Mouse (Mus musculus) limb, embryonic 15.5 days (tissue): ENCODE measurements at regions not wholly inside any gene's neighbourhood (a gene's known extent, or its start where the extent isn't known, plus 50 kb on each side); places are given as distances from the start of the nearest gene placed in this dataset.
"Not testable (repeated sequence)": the region's sequence is repeated elsewhere in the genome, so short reads cannot be mapped to it uniquely, and the experiment has no call there.

Experiments used
- ATAC-seq: fragments of 200-750 bp; cut with Nextera tagmentation; 2 replicates; pipeline ENCODE4 v1.8.0; 2017; ENCODE audit warnings: low read depth, moderate TSS enrichment; ENCODE audit not compliant: insufficient number of reproducible peaks, low FRiP score, low TSS enrichment
- H3K27ac ChIP-seq: fragments of 300-500 bp; sonication (generic); 2 replicates; pipeline ENCODE4 v1.5.1; 2015; ENCODE audit warnings: moderate library complexity, mild to moderate bottlenecking, inconsistent platforms
- H3K27me3 ChIP-seq: fragments of 300-500 bp; sonication (generic); 2 replicates; pipeline ENCODE4 v1.6.1; 2015; ENCODE audit warnings: inconsistent platforms
- H3K36me3 ChIP-seq: fragments of 300-500 bp; sonication (generic); 2 replicates; pipeline ENCODE4 v1.6.1; 2015; ENCODE audit warnings: inconsistent platforms
- H3K4me1 ChIP-seq: fragments of 300-500 bp; sonication (generic); 2 replicates; pipeline ENCODE4 v1.6.1; 2015; ENCODE audit warnings: inconsistent platforms
- H3K4me2 ChIP-seq: fragments of 300-500 bp; sonication (generic); 2 replicates; pipeline ENCODE4 v1.6.1; 2015; ENCODE audit warnings: mild to moderate bottlenecking, inconsistent platforms
- H3K4me3 ChIP-seq: fragments of 300-500 bp; sonication (generic); 2 replicates; pipeline ENCODE4 v1.5.1; 2015; ENCODE audit warnings: mild to moderate bottlenecking, inconsistent platforms
- H3K9ac ChIP-seq: fragments of 300-500 bp; sonication (generic); 2 replicates; pipeline ENCODE4 v1.6.1; 2015; ENCODE audit warnings: inconsistent platforms
- H3K9me3 ChIP-seq: fragments of 300-500 bp; sonication (generic); 2 replicates; pipeline ENCODE4 v1.6.1; 2016; ENCODE audit warnings: inconsistent platforms
- WGBS: fragments of 180-500 bp; shearing (Covaris S2); methylation state at CpG from one replicate; pipeline ENCODE4 v1.1.7; 2015; 5-methylcytosine and 5-hydroxymethylcytosine counted together

- Histone ChIP-seq H3K4me1 (no peaks in the 10 kb centered on the region), H3K36me3 (no peaks in the 10 kb centered on the region), H3K9me3 (no peaks in the 10 kb centered on the region), H3K4me2 (no peak overlapping the region), H3K27ac (no peak overlapping the region), H3K4me3 (no peak overlapping the region), H3K27me3 (no peaks in the 10 kb centered on the region), H3K9ac (no peak overlapping the region)
- ATAC-seq, result no peak
- WGBS, result 83% methylated on average over 7 of the region's 7 CpGs
Observed at GRCm38 (mm10) chr17:35758769-35759168, 54.3 kb upstream of the Ddr1 start.

- Histone ChIP-seq H3K27ac (no peak overlapping the region), H3K4me2 (no peak overlapping the region), H3K9me3 (no peaks in the 10 kb centered on the region), H3K4me3 (no peak overlapping the region), H3K36me3 (no peaks in the 10 kb centered on the region), H3K4me1 (no peaks in the 10 kb centered on the region), H3K27me3 (no peaks in the 10 kb centered on the region), H3K9ac (no peak overlapping the region)
- ATAC-seq, result no peak
- WGBS, result 73% methylated on average over 6 of the region's 6 CpGs
Observed at GRCm38 (mm10) chr17:35759740-35760139, 55.3 kb upstream of the Ddr1 start.

GRCm38 (mm10) chr17:35762614-35763013, 58.2 kb upstream of the Ddr1 start:
- no peak for ATAC-seq
- H3K9me3 ChIP-seq, result no peaks in the 10 kb centered on the region
- no peaks in the 10 kb centered on the region for H3K27me3 ChIP-seq
- no peak overlapping the region for H3K4me2 ChIP-seq
- no peak overlapping the region for H3K27ac ChIP-seq
- 92% methylated on average over 9 of the region's 9 CpGs for WGBS
- no peaks in the 10 kb centered on the region for H3K36me3 ChIP-seq
- H3K4me1 ChIP-seq, result no peaks in the 10 kb centered on the region
- no peak overlapping the region for H3K9ac ChIP-seq
- no peak overlapping the region for H3K4me3 ChIP-seq

- H3K36me3 ChIP-seq, result no peaks in the 10 kb centered on the region
- no peak overlapping the region for H3K27ac ChIP-seq
- no peaks in the 10 kb centered on the region for H3K4me1 ChIP-seq
- WGBS, result 84% methylated on average over 5 of the region's 5 CpGs
- no peak for ATAC-seq
- H3K9me3 ChIP-seq, result no peaks in the 10 kb centered on the region
- no peak overlapping the region for H3K9ac ChIP-seq
- H3K27me3 ChIP-seq, result no peaks in the 10 kb centered on the region
- H3K4me2 ChIP-seq, result no peak overlapping the region
- H3K4me3 ChIP-seq, result no peak overlapping the region
Observed at GRCm38 (mm10) chr17:35763101-35763500, 58.4 kb upstream of the Ier3 start.

GRCm38 (mm10) chr17:35763866-35764265, 57.6 kb upstream of the Ier3 start:
- ATAC-seq, result no peak
- no peaks in the 10 kb centered on the region for H3K36me3 ChIP-seq
- H3K27me3 ChIP-seq, result no peaks in the 10 kb centered on the region
- no peak overlapping the region for H3K4me2 ChIP-seq
- H3K4me3 ChIP-seq, result no peak overlapping the region
- H3K4me1 ChIP-seq, result no peaks in the 10 kb centered on the region
- no peaks in the 10 kb centered on the region for H3K9me3 ChIP-seq
- WGBS, result 23% methylated on average over 6 of the region's 6 CpGs
- H3K27ac ChIP-seq, result no peak overlapping the region
- H3K9ac ChIP-seq, result no peak overlapping the region

GRCm38 (mm10) chr17:35766406-35766805, 55.1 kb upstream of the Ier3 start:
- ATAC-seq, result no peak
- H3K36me3 ChIP-seq, result no peaks in the 10 kb centered on the region
- no peaks in the 10 kb centered on the region for H3K27me3 ChIP-seq
- no peak overlapping the region for H3K27ac ChIP-seq
- no peaks in the 10 kb centered on the region for H3K9me3 ChIP-seq
- peaks cover 10% of the 10 kb centered on the region; the same call in 1 of the 2 replicates for H3K4me1 ChIP-seq
- no peak overlapping the region for H3K9ac ChIP-seq
- H3K4me2 ChIP-seq, result no peak overlapping the region
- no peak overlapping the region for H3K4me3 ChIP-seq
- WGBS, result 76% methylated on average over 9 of the region's 9 CpGs

GRCm38 (mm10) chr17:35769175-35769960, 52.1 kb upstream of the Ier3 start:
- Histone ChIP-seq H3K9ac (no peak overlapping the region), H3K4me2 (no peak overlapping the region), H3K9me3 (no peaks in the 10 kb centered on the region), H3K4me1 (peaks cover 10% of the 10 kb centered on the region; the same call in 1 of the 2 replicates), H3K27me3 (no peaks in the 10 kb centered on the region), H3K4me3 (no peak overlapping the region), H3K27ac (no peak overlapping the region), H3K36me3 (no peaks in the 10 kb centered on the region)
- ATAC-seq, result no peak
- WGBS, result 57% methylated on average over 5 of the region's 5 CpGs

GRCm38 (mm10) chr17:35769961-35770276, 51.6 kb upstream of the Ier3 start:
- not testable (repeated sequence) for ATAC-seq, H3K27ac ChIP-seq, H3K4me2 ChIP-seq, H3K4me3 ChIP-seq, H3K9ac ChIP-seq, H3K4me1 ChIP-seq, H3K27me3 ChIP-seq, H3K36me3 ChIP-seq, H3K9me3 ChIP-seq
- WGBS, result 81% methylated on average over 4 of the region's 4 CpGs

- no peak overlapping the region for H3K9ac ChIP-seq
- H3K27ac ChIP-seq, result peak overlapping the region; percentile 27; the same call in 1 of the 2 replicates
- no peak overlapping the region for H3K4me2 ChIP-seq
- no peaks in the 10 kb centered on the region for H3K9me3 ChIP-seq
- H3K27me3 ChIP-seq, result no peaks in the 10 kb centered on the region
- H3K4me1 ChIP-seq, result peaks cover 10% of the 10 kb centered on the region; the same call in 1 of the 2 replicates
- no peaks in the 10 kb centered on the region for H3K36me3 ChIP-seq
- no peak overlapping the region for H3K4me3 ChIP-seq
- WGBS, result 58% methylated on average over 3 of the region's 3 CpGs
- no peak for ATAC-seq
Observed at GRCm38 (mm10) chr17:35770599-35770998, 50.9 kb upstream of the Ier3 start.

- H3K36me3 ChIP-seq, result no peaks in the 10 kb centered on the region
- H3K9me3 ChIP-seq, result no peaks in the 10 kb centered on the region
- no peaks in the 10 kb centered on the region for H3K27me3 ChIP-seq
- H3K4me1 ChIP-seq, result peaks cover 12% of the 10 kb centered on the region
- no peak overlapping the region for H3K4me2 ChIP-seq
- WGBS, result 65% methylated on average over 15 of the region's 15 CpGs
- ATAC-seq, result no peak
- H3K27ac ChIP-seq, result peak overlapping the region; percentile 57
- no peak overlapping the region for H3K4me3 ChIP-seq
- H3K9ac ChIP-seq, result no peak overlapping the region
Observed at GRCm38 (mm10) chr17:35771656-35772405, 49.7 kb upstream of the Ier3 start.
